Mouse (Mus musculus) megakaryocyte, embryonic 14.5 days (primary cell): ENCODE measurements around the gene Aldh8a1.

Source experiments
- FLI1 ChIP-seq: IDR thresholded peaks from 2 replicates; pipeline ENCODE4 v1.6.1; 2012; ENCODE audit warnings: low read length, inconsistent platforms, mixed read lengths
- GATA1 ChIP-seq: IDR thresholded peaks from 3 replicates; pipeline ENCODE4 v1.6.1; 2012; ENCODE audit warnings: mixed read lengths, low read length, inconsistent platforms, borderline replicate concordance

DNA sequence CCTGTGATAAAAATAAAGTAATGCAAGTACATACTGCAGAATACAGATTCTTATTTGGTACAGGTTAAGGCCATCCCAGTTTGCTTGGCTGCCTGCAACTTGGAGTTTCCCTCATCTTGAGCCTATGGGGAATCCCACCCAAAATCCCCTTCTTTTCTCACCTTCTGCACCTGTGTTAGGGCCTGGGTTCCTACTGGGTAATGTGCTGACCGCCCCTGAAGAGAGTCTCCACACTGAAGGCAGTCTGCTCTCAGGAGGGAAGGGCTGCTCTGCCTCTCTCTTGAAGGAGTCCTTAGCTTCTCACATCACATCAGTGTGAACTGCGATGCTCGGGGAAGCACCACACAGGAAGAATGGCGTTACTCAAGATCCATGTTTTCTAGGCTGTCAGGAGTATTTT is 11.2 kb upstream of the Aldh8a1 start:
- TF ChIP-seq GATA1 (no peak), FLI1 (no peak)
